Mouse (Mus musculus): ENCODE results near the gene Atf6.

Gene Atf6

DNA sequence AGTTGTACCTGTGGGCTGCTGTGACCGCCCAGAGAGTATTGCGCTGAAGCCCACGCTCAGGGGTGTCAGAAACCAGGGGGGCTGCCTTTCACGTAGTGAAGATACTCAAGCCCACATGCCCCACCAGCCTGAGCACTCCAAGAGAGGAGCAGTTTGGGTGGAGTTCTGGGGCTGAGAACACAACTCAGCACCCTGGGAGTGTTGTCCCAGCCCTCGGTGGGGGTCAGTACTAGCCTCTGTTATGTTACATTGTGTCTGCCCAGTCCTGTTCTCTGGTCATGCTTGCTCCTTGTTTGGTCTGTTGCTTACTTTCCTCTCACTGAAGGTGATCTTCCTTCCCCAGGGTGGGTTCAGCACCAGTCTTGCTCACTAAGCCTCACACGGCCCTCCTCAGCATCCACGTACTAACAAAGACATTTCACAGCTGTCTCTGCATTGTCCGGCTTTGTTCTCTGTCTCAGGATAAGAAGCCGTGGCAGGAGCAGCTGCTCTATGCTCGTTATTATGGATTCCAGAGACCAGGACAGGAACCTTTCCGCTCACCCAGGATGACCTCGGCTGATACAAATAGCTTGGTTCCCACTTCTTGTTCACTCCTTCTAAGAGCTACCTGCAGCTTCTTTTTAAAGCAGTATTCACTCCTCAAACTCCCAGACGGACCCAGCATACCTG is 209.8 kb downstream of the Atf6 start:
- DNase-seq: no peak

DNA sequence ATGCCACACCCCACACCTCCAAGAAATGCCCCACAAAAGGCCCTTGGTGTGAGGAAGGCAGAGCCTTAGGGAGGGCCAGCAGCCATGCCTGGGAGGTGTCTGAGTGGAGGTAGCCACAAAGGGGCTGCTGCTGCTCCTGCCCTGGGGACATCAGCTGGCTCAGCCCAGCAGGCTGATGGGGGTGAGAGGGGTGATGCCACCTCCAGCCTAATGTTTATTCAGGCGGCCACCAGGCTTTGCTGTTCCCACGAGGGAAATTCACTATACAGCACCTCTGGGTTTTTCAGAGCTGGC is 210.4 kb downstream of the Atf6 start:
- no peak for DNase-seq

DNA sequence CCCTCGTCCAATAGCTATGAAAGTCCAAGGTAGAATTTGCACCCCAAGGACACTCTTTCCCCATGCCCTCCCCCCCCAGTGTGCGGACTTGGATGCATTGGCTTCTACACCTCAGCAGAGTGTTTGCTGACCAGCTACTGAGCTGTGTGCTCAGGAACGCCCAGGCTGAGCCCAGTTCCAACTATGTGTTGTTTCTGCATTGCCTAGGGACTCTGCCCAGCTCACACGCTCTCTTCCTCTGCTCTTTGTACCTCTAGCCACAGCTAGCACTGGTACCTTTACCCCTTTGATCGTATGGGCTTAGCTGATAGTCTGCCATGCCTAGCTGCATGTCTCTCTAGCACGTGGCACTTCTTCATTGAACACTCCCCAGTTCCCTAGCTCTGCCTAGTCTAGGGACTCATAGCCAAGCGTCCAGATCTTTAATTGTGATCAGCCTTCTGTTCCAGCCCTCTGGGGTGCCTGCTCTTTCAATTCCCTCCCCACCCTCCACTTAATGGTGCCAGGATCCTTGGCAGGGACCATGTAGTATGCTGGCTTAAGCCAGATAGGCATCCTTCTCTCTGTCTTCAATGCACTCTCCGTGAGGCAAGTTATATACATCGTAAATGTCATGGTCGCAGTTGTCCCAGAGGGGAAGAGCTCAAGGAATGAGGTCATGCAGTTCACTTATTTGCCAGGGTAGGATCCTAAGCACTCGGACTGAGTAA is 210.9 kb downstream of the Atf6 start:
- DNase-seq: no peak

DNA sequence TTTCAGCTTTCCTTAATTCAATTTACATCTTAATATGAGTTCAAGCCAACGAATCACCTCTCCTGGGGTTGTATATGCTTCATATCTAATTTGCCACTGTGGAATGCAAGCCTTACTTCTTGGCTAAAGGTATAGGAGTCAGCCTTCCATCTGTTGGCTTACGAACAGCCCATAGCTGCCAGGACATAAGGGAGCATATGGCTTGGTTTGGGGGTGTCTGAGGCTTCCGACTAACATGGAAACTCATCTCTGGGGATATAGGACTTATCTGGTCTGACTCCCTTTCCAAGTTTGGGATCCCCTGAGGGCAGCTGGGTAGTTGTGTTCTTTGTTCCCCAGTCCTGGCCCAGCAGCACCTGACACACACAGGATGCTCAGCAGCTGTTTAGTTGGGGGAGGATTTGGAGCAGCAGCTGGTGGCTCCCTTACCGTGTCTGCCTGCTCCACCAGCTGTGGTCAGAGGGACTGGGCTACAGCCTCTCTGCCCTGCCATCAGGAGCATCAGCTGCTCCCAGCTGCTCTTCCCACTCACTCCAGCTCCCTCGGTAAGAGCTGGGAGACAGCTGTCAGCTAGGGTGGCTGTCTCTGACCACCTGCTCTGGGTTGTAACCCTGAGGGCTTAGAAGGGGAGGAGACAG is 212.2 kb downstream of the Atf6 start:
- no peak for DNase-seq

All from B cell, adult 2 months (primary cell).